Mouse (Mus musculus) adrenal gland, adult 18-20 months (tissue): Measurements from ENCODE around the gene Lhfpl2. TPM values are rescaled to one million over a fixed set of nuclear protein-coding genes. Genes with fewer than 3 reads are reported as not detected.

Experiments
- DNase-seq, 2 experiments: peaks; one replicate each; pipeline ENCODE4 v3.0.0; 2021 to 2022; ENCODE audit warnings: low spot score in 2 of 2
- total RNA-seq, 2 experiments: library from RNA; stranded (reverse); gene quantifications; 1 replicate in 1 of 2; 2 replicates in 1 of 2; pipeline ENCODE4 v1.2.3; 2021

Lhfpl2 gene
- total RNA-seq, 2 experiments from 2014 or later, result 22.4 to 31.0 TPM

- DNase-seq, result no peak
These were observed 7.9 kb downstream of the Lhfpl2 start for GRCm38 (mm10) chr13:94065276-94066050.

GRCm38 (mm10) chr13:94066626-94067275 lies 9.2 kb downstream of the Lhfpl2 start:
- DNase-seq, result no peak

GRCm38 (mm10) chr13:94068308-94068707 lies 10.7 kb downstream of the Lhfpl2 start:
- DNase-seq, result no peak

- DNase-seq, result no peak
These were observed 12.1 kb downstream of the Lhfpl2 start for GRCm38 (mm10) chr13:94069421-94070307.

- no peak for DNase-seq
These were observed 12.7 kb downstream of the Lhfpl2 start for GRCm38 (mm10) chr13:94070308-94070619.

GRCm38 (mm10) chr13:94070927-94071326 lies 13.3 kb downstream of the Lhfpl2 start:
- DNase-seq, result no peak

DNA sequence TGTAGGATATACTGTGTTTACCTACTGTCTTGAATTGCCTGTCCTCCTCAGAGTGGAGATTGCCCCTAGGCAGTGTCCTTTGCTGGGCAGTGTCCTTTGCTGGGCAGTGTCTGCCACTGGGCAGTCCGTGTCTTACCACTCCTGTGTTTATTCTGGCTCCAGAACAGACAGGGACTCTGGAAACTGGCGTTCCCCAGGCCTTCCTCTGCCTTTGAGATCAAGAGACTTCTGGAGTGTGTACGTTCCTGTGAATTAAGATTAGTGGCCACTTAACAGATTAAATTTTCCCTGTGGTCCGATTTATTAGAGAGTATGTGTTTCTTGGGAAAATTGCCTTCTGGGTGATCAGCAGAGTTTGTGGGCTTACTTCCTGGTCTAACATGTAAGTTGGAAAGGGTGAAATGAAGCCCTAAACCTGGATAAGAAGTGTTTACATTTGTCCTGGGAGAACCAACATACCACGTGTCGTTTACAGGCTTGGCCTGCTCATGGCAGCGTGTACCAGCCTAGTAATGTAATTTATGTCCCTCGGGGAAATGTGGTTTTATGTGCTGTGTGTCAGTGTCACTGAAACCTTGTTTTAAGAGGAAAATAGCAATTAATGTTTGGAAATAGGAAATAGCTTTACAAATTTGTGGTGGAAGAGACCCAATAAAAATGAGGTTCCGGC lies 15.6 kb downstream of the Lhfpl2 start:
- no peak for DNase-seq

DNA sequence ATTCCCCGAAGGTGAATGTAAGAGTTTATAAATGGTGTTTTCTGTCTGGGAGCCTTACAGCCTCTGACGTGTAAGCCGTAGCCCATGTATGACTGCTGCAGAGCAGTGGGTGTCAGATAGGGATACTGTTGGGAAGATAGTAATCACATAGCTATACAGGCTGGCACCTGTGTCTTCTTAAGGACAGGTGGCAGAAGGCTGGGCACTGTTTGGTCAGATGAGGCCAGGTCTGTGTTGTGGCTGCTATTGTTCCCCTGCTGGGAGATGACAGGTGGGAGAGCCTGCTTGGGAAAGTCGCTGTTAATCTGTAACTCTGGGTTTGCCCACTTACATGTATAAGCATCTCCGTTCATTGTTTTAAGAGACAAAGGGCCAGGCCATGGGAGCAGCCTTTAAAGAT lies 16.1 kb downstream of the Lhfpl2 start:
- no peak for DNase-seq

DNA sequence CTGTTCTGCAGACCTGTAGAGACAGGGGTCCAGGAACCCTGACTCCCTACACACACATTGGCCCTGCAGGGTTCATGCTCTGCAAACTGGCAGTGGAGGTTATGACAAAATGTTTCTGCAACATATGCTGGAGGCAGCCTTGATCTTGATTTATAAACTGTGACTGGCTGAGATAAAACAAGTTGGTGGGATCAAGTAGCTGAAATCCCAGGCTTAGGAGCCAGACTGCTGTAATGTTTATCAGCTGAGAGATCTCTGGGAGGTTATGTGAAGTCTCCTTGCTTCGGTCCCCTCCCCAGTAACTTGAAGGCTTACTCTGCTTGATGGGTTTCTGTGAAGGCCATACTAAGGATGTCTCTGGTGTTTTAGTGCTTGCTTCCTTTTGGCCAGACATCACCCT lies 17.6 kb downstream of the Lhfpl2 start:
- DNase-seq, result no peak

DNA sequence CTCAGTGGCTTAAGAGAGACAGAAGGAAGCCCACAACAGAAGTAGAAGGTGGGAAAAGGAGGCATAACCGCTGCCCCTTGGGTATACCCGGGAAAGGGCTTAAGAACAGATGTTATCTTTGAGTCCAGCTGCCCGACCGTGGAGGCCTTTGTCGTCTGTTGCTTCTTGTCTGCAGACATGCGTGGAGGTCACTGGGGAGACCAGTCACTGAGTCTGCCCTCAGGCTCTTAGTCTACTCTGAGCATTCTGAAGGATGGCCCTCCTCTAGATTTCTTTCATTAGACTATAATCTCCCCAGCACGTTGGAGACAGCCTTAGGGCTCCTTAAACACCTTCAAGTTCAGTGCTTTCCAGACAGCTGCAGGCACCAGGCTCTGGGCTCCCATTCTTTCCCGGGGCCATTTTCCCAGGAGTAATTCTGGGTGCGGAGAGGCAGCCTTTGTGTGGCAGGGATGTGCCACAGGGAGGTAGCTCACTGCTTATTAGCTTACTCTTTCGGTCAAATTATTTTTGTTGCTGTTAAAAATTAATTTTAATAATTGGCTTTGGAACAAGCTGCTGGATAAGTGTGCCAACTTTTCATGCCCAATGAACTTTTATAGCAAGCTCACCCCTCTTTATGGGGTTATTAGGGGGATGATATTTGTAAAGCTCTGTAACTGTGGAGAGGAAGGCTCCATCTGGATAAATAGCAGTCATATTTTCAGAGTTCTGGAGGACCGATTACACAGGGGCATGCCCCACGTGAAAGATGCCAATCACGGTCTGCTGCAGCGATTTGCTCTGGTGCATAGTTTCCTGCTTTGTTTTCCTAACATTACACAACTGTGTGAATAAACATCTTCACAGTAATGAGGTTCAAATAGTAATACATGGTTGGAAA lies 19.8 kb downstream of the Lhfpl2 start:
- no peak for DNase-seq

- DNase-seq, result no peak
These were observed 25.6 kb downstream of the Lhfpl2 start for GRCm38 (mm10) chr13:94083196-94083595.

GRCm38 (mm10) chr13:94084220-94085126 lies 26.9 kb downstream of the Lhfpl2 start:
- no peak for DNase-seq

DNA sequence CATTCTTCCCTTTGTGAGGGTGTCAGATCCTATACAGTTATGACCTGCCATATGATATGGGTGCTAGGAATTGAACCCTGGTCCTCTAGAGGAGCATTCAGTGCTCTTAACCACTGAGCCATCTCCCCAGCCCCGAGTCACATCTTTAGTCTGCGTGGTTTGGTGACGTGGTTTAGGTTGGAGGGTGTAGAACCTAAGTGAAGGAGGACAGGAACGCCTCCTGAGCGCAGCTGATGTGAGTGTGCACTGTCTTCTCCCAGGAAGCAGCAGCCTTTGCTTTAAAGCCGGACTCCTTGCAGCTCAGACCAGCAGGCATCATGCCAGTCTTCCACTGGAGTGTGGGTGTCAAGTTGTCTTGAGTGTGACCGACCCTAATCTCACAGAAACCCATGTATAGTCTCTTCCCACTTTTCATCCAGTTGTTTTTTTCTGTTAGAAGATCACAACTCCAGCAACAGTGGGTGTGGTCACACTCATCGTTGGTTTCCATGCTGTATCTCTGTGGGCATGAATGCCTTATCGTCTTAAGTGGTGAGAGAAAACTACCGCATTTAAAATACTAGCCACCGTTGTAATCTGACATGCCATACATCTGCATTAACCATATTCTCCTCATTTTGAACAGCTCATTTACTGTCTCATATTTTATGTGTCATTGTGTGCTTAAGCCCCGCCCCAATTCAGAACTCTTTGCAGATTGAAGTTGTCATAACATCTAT lies 28.7 kb downstream of the Lhfpl2 start:
- DNase-seq, result no peak

- DNase-seq, result no peak
These were observed 29.5 kb downstream of the Lhfpl2 start for GRCm38 (mm10) chr13:94087061-94087460.

GRCm38 (mm10) chr13:94088788-94089187 lies 31.2 kb downstream of the Lhfpl2 start:
- no peak for DNase-seq

GRCm38 (mm10) chr13:94089286-94089685 lies 31.7 kb downstream of the Lhfpl2 start:
- DNase-seq, result no peak

DNA sequence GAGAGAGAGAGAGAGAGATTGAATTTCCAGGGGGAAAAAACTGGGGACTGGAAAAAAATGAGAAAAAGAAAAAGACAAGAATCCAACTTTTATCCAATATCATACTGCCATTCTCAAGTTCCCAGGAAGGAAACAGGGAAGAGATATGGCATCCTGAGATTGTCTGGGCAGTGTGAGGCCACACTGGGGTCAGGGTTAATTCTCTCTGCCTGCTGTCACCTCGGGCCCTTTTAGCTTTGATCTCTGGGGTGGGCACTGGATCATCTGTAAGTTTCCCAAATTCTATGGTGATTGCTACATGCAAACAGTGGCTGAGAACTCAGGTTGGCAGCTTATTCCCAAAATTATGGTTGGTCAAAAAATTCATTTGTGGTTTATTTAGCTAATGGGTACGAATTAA lies 33.8 kb downstream of the Lhfpl2 start:
- DNase-seq, result no peak

- no peak for DNase-seq
These were observed 36.6 kb downstream of the Lhfpl2 start for GRCm38 (mm10) chr13:94094176-94094575.

DNA sequence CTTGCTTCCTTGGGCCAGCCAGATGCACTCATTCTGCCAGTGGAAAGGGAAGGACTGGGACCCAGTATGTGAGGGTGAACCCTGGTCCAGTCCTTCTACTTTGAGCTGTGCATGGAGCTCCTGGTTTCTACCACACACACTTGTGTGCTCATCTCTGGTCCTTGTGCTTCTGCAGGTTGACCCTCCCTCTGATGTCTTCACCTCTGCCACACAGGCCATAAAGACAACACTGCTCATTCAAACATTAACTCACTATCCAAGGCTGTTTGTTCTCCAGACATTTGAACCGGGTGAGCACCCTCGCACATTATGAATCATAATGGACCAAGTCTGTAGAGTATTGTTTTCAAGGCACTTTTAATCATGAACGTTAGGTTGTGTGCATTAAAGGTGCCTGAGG lies 37.0 kb downstream of the Lhfpl2 start:
- DNase-seq, result no peak
